Mouse (Mus musculus): ENCODE results near the gene Gm9887.

The Gm9887 gene

DNA sequence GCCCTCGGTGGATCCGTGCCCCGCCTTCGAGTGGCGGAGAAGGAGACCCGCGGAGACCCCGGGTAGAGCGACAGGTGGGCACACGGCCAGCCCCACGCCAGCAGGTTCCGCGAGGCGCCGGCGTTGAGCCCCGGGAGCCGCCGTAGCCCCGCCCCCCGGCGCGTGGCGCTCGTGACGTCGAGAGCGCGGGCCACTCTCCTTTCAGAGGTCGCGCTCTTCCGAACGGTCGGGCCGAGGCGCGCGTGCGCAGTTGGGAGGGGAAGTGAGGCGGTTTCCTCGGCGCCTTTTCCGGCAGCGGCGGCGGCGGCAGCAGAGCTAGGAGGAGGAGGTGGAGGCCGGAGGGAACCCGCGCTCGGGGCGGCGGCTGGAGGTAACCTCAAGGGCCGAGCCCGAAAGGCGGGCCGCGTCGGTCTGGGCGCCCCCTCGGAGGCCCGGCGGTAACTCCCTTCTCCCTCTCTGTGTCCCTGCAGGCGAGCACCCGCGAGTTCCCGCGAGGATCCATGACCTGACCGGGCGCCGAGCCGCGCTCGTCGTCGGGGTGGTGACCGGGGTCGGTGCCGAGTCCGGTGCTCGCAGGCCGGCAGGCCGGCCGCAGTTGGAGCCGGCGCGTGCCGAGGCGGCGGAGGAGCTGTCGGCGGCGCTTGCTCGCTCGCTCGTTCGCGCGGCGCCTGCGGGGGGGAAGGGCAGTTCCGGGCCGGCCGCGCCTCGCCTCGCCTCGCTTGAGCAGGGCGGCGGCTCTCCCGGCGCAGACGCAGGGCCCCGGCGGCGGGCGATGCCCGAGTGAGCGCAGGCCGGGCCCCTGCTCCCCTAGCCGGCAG is at the start of gene Gm9887, which contains the start of gene Arf6:
Gene Gm9887, minus strand, starts transcription at position 605 of the 818 bp plus-strand sequence.
Gene Arf6, plus strand, starts transcription at position 297 of the 818 bp plus-strand sequence.
- peak; percentile 92 for DNase-seq (ENCODE audit: low read depth, low spot score)

DNA sequence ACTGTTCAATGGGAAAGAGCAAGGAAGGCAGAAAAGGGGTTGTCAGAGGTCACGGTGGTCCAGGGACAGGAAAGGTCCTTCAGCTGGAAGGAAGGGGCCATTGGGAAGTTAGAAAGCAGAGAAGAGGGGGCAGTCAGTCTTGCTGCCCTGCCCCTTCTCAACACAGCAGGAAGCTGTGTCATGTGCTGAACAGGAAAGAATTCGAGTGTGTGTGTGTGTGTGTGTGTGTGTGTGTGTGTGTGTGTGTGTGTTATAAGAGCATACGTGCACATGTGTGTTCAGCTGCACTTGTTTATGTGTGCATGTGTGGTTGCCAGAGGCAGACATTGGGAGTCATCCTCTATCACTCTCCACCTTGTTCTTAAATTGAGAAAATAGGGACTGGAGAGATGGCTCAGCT is 48.5 kb upstream of the Gm9887 start:
- no peak for DNase-seq (ENCODE audit: low read depth, low spot score)

DNA sequence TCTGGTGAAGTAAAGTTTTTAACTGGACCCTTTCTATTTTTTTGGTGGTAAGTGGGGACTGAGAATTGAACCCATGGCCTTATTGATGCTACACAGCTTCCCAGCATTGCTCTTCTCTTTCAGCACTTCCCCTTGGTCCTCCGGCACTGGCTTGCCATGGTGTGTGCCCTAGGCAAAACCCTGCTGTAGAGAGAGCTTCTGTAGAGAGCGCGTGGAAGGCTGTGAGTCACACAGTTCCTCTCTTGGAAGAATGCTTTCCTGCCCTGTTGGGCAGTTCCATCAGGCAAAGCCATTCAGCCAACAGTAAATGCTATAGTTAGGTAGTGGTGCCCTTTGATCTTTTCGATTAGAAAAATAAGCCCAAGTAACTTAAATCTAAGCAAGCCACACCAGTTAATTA is 47.3 kb upstream of the Gm9887 start:
- peak; percentile 76 for DNase-seq (ENCODE audit: low read depth, low spot score)

GRCm38 (mm10) chr12:69419017-69419605 is 46.9 kb upstream of the Gm9887 start:
- peak; percentile 81 for DNase-seq (ENCODE audit: low read depth, low spot score)

- DNase-seq (ENCODE audit: low read depth, low spot score) = no peak
Observed at GRCm38 (mm10) chr12:69418606-69419005, 46.3 kb upstream of the Gm9887 start.

GRCm38 (mm10) chr12:69417701-69418291 is 45.5 kb upstream of the Gm9887 start:
- no peak for DNase-seq (ENCODE audit: low read depth, low spot score)

DNA sequence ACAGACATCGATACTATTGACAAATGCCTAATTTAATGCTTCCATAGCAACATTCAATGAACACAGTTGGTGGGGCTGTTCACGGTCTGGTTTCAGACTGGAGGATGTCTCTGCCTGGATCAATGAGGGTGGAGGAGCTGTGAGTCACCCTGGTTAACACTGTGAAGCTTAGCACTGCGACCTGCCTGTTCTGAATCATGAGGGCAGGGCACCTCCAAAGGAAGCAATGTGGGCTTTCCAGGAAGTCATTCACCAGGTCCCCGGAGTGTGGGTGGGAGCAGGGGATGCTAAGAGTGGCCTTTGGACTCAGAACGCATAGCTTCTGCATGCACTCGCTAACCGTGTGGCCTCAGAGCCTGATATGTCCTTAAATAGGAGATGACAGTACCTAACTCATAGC is 44.5 kb upstream of the Gm9887 start:
- peak; percentile 67 for DNase-seq (ENCODE audit: low read depth, low spot score)

GRCm38 (mm10) chr12:69414826-69415572 is 42.7 kb upstream of the Gm9887 start:
- DNase-seq (ENCODE audit: low read depth, low spot score) = peak; percentile 78

DNA sequence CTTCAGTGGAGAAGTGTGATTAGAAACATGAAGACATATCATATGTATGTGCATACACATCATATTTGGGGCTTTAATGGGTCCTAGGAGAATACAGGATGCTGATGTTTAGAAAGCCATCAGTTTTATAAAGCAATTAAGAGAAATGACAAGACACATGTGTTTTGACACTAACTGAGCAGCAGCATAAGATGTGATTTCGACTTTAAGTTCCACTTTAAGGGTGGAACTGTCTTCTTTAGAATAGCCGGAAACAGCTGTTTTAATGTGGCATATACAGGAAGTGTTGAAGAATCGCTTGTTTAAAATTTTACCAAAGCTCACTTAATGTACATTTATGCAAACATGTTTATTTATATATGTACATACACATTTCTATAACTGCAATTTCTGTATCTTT is 41.0 kb upstream of the Gm9887 start:
- no peak for DNase-seq (ENCODE audit: low read depth, low spot score)

GRCm38 (mm10) chr12:69411936-69412335 is 39.7 kb upstream of the Gm9887 start:
- peak; percentile 58 for DNase-seq (ENCODE audit: low read depth, low spot score)

DNA sequence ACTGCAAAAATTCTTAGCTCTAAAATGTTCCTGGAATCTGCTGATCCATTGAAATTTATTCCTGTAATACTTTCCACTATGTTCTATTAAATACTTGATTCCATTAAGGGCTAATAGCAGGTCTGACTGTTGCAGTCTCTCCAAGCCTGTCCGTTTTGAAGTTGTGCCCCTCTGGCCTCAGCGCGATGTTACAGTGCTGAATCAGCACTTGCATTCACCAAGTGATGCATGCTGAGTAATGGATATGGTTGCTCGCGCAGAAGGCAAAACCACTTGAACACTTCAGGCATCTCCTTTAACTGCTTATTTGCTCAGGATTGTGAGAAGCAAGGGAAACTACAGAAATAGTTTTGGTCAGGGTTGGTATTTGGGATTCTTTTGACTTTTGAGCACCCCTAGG is 38.5 kb upstream of the Gm9887 start:
- DNase-seq (ENCODE audit: low read depth, low spot score) = peak; percentile 39

DNA sequence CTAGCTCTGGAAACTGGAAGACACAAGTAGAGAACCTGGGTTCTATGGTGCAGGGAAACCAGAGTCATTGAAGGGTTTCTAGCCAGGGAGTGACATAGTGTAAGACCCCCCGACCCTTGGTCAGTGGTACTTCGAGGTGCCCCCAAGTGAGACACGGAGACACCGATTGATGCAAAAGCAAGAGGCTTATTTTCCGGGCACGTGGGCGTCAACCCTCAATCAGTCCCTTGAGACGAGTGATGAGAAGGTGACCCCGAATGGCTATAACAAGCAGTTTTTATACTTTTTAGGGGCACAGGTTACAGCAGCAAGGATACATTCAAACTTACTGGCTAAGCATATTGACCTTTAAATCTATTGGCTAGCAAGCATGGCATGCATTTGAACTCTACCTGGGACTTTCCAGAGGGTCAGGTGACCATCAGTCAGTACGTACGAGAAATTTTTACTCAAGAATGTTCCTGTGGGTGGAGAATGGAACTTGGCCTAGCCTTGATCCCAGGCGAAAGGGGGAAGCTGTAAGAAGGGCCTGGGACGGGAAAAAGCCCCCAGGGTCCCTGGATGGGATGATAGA is 30.4 kb upstream of the Gm9887 start:
- no peak for DNase-seq (ENCODE audit: low read depth, low spot score)

- DNase-seq (ENCODE audit: low read depth, low spot score) = peak; percentile 50
Observed at GRCm38 (mm10) chr12:69402100-69402499, 29.8 kb upstream of the Gm9887 start.

DNA sequence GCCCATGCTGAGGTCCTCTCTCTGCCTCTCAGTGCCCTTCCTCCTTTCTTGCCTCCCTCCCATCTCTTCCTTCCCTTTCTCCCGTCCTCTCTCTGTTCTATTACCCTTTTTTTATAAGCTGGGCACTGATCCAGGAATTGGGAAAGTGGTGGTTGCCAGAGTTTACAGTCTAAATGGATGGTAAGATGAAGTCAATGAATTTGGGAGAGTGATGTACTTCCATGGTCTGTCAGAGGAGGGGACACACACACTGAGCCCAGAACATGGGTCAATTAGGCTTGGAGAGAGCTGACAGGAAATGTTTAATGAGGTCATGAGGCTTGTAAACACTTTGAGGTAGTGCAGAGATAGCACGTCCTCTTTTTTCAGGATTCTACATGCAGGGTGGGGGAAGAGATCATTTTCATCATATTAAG is 28.6 kb upstream of the Gm9887 start:
- DNase-seq (ENCODE audit: low read depth, low spot score) = no peak

DNA sequence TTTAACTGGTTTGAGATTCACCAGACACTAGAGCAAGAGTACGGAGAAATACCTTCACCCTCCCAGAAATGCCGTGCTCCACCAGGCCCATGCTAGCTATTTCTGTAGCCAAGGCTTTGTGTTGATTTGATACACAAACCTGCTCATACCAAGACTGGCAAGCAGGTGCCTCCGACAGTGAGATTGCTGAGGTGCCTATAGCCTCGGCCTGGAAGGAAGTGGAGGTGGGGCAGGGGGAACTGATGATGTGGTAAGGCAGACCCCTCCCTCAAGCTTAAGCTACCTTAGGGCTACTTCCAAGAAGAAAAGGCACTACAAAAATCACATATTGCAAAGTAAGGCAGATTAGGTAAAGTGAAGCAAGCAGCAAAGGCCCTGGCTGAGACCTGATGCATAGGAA is 28.1 kb upstream of the Gm9887 start:
- DNase-seq (ENCODE audit: low read depth, low spot score) = no peak

DNA sequence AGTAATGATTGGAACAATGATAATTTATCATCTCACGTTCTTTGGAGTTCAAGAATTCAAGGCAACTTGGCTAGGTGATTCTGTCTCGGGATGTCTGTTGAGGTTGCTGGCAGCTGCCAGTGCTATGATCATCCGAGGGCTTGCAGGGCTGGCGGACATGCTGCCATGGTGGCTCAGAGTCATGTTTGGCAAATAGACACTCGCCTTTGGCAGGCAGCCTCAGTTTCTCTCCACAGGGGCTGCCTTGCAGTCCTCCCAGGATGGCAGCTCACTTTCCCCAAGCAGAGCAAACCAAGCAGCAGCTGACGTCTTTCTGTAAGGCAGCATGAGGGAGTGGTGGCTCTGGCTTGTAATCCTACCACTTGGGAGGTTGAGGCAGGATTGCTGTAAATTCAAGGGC is 22.2 kb upstream of the Gm9887 start:
- DNase-seq (ENCODE audit: low read depth, low spot score) = no peak

GRCm38 (mm10) chr12:69393076-69393475 is 20.8 kb upstream of the Gm9887 start:
- no peak for DNase-seq (ENCODE audit: low read depth, low spot score)

- no peak for DNase-seq (ENCODE audit: low read depth, low spot score)
Observed at GRCm38 (mm10) chr12:69390000-69390698, 17.9 kb upstream of the Gm9887 start.

DNA sequence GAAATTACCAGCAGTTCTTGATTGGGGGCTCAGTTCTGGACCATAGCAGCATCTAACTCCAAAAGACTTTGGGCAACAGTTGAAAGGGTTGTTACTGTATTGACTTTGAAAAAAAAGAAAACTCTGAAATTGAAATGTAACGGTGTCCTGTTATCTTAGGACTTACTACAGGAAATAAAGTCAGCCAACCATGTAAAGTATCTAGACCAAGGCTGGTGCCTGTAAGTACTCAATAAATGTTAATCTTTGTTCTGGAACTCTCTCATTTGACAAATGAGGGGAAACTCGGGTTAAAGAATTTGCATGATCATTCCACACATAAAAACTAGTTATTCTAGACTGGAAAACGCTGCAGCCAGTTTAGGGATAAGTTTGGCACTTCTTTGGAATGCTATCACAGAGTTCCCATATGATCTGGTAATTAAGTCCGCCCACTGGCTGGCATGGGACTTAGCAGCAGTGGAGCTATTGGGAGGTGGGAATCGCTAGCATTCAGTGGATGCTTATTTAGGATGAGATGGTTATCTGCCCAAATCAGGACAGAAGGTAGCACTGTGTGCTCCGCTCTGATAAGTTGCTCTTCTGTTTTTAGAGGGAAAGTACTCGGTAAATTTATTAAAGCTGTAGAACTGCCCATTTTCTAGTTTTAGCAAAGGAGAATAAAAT is 17.1 kb upstream of the Gm9887 start:
- no peak for DNase-seq (ENCODE audit: low read depth, low spot score)

DNA sequence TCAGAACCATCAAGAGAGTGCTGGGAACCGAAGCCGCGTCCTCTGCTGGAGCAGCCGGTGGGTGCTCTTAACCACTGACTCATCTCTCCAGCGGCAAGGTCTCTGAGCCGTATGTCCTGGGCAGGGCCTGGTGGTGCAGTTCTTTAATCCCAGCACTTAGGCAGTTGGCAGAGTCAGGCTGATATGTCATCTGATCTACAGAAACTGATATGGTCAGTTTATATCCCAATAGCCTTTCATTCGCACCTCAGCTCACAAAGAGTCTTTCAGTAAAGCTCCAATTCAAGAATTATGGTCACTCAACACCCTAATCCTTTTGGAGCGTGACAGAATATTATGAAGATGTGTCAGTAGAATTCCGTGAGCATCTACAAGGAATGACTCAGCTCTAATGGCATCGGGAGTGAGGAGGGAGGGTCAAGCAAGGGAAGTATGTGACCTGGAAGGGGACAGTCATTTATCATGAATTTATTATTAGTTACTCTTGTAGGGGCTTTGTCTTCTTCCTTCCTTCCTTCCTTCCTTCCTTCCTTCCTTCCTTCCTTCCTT is 16.1 kb upstream of the Gm9887 start:
- peak; percentile 76 for DNase-seq (ENCODE audit: low read depth, low spot score)

Measured in 3T3-L1 (cell line).